In genomic region chr11:62507683-62508082, GRCm38 (mm10) we compare ENCODE assay signal across 26 mouse cellular contexts. TPM values are rescaled to one million over a fixed set of nuclear protein-coding genes. Genes with fewer than 3 reads are reported as not detected.
DNase-seq lines count a peak whose midpoint lies in the region; ATAC-seq lines count a peak whose summit lies in the region.
"Had no signal": no experiment of that assay in that cellular context is flagged by ENCODE, and none has a peak within 500 bp of the region (broad histone marks: within the 10 kb centered on the region; RNA-seq: fewer than 3 reads in every experiment).

No protein-coding gene starts in this region.

- H3K4me1 ChIP-seq in hindbrain, embryonic 12.5 days = no peaks in the 10 kb centered on the region
- H3K4me1 ChIP-seq: forebrain, embryonic 13.5 days; heart, embryonic 15.5 days; hindbrain, embryonic 15.5 days; limb, embryonic 12.5 days had no signal

- no peak overlapping the region for H3K4me2 ChIP-seq in hindbrain, embryonic 12.5 days (replicated peaks)
- H3K4me2 ChIP-seq: forebrain, embryonic 13.5 days; heart, embryonic 15.5 days; hindbrain, embryonic 15.5 days; limb, embryonic 12.5 days; liver, embryonic 11.5 days had no signal

- H3K27ac ChIP-seq in hindbrain, embryonic 12.5 days = no peak overlapping the region
- H3K27ac ChIP-seq: forebrain, embryonic 13.5 days; heart, embryonic 15.5 days; hindbrain, embryonic 15.5 days; limb, embryonic 12.5 days had no signal

- 86% methylated on average over 4 of the region's 4 CpGs for WGBS in hindbrain, embryonic 12.5 days

- H3K9ac ChIP-seq in hindbrain, embryonic 12.5 days = no peak overlapping the region
- H3K9ac ChIP-seq: forebrain, embryonic 13.5 days; heart, embryonic 15.5 days; hindbrain, embryonic 15.5 days; limb, embryonic 12.5 days; liver, postnatal 0 days had no signal

- no peaks in the 10 kb centered on the region for H3K36me3 ChIP-seq in hindbrain, embryonic 12.5 days
- H3K36me3 ChIP-seq: heart, embryonic 15.5 days; hindbrain, embryonic 15.5 days; limb, embryonic 12.5 days had no signal

- H3K9me3 ChIP-seq in hindbrain, embryonic 12.5 days (replicated peaks) = no peaks in the 10 kb centered on the region
- H3K9me3 ChIP-seq: forebrain, embryonic 13.5 days; G1E; heart, embryonic 15.5 days; hindbrain, embryonic 15.5 days; limb, embryonic 12.5 days had no signal

- peak; percentile 57 for ATAC-seq in CD4-positive, CD25-positive, alpha-beta regulatory T cell, adult 4 months
- peak; percentile 57 for ATAC-seq in activated CD4-positive, CD25-positive, alpha-beta regulatory T cell, adult 4 months
- ATAC-seq in hindbrain, embryonic 12.5 days (ENCODE audit: low FRiP score) = no peak
- ATAC-seq: forebrain, embryonic 13.5 days; intestine, embryonic 16.5 days; liver, postnatal 0 days; lung, postnatal 0 days; Patski had no signal

- no peak overlapping the region for H3K4me3 ChIP-seq in hindbrain, embryonic 12.5 days
- H3K4me3 ChIP-seq: forebrain, embryonic 13.5 days; heart, embryonic 15.5 days; hindbrain, embryonic 15.5 days; limb, embryonic 12.5 days had no signal

- no peaks in the 10 kb centered on the region for H3K27me3 ChIP-seq in hindbrain, embryonic 12.5 days
- H3K27me3 ChIP-seq: forebrain, embryonic 13.5 days; heart, embryonic 15.5 days; hindbrain, embryonic 15.5 days; limb, embryonic 12.5 days; Patski had no signal

- peak; percentile 52 for DNase-seq in CD4-positive helper T cell, adult 2 months (ENCODE audit: low read depth, low spot score)
- DNase-seq in natural killer cell, adult 2 months (ENCODE audit: low spot score in 2 of 2) = peak; percentile 6 to 18
- no peak for DNase-seq in embryo, embryonic 11 days
- no peak for DNase-seq in cerebellum, adult 11 months
- DNase-seq: adrenal gland, postnatal 10 days; B cell, adult 2 months; cerebellum, adult 8-10 months; cerebellum, postnatal 36 days; gastrocnemius, postnatal 36 days; heart, postnatal 36 days; kidney, postnatal 36 days; liver, postnatal 0 days; midbrain, embryonic 14.5 days; spleen, adult 18-20 months had no signal

RNA-seq across cellular contexts. Expression of gene Cenpv, which starts 31.4 kb away (rescaled TPM):
- 1 to 10 TPM in 1 of 2 experiments, under 1 TPM in 1; 0.74 to 2.3 TPM for polyA plus RNA-seq in CD4-positive, CD25-positive, alpha-beta regulatory T cell, adult 4 months (2017; shearing (Covaris generic))
- 1 to 10 TPM in 1 of 2 experiments, not detected in 1; 2.4 TPM for polyA plus RNA-seq in activated CD4-positive, CD25-positive, alpha-beta regulatory T cell, adult 4 months (2017; shearing (Covaris generic))
- 47.2 and 51.6 TPM in 2 replicates for polyA plus RNA-seq in hindbrain, embryonic 12.5 days (2016; fragmentation: Nextera tagmentation; extraction: Ambion mirVana)

RNA-seq across cellular contexts. Expression of gene Ubb, which starts 43.3 kb away (rescaled TPM):
- 1,000 to 10,000 TPM; 5,826 to 7,831 TPM for polyA plus RNA-seq in CD4-positive, CD25-positive, alpha-beta regulatory T cell, adult 4 months (2017; shearing (Covaris generic))
- polyA plus RNA-seq in activated CD4-positive, CD25-positive, alpha-beta regulatory T cell, adult 4 months (2017; shearing (Covaris generic)) = 1,000 to 10,000 TPM; 5,033 to 6,460 TPM
- polyA plus RNA-seq in hindbrain, embryonic 12.5 days (2016; fragmentation: Nextera tagmentation; extraction: Ambion mirVana) = 3,674 and 3,736 TPM in 2 replicates

RNA-seq across cellular contexts. Expression of gene Ncor1, which starts 49.3 kb away (rescaled TPM):
- 100 to 1,000 TPM; 170 to 205 TPM for polyA plus RNA-seq in CD4-positive, CD25-positive, alpha-beta regulatory T cell, adult 4 months (2017; shearing (Covaris generic))
- 100 to 1,000 TPM; 162 to 188 TPM for polyA plus RNA-seq in activated CD4-positive, CD25-positive, alpha-beta regulatory T cell, adult 4 months (2017; shearing (Covaris generic))
- polyA plus RNA-seq in hindbrain, embryonic 12.5 days (2016; fragmentation: Nextera tagmentation; extraction: Ambion mirVana) = 200 and 201 TPM in 2 replicates

RNA-seq across cellular contexts. Expression of gene Pigl, which starts 49.4 kb away (rescaled TPM):
- polyA plus RNA-seq in CD4-positive, CD25-positive, alpha-beta regulatory T cell, adult 4 months (2017; shearing (Covaris generic)) = 10 to 100 TPM in 1 of 2 experiments, 1 to 10 TPM in 1; 9.2 to 13.9 TPM
- polyA plus RNA-seq in activated CD4-positive, CD25-positive, alpha-beta regulatory T cell, adult 4 months (2017; shearing (Covaris generic)) = 1 to 10 TPM; 6.8 to 9.9 TPM
- polyA plus RNA-seq in hindbrain, embryonic 12.5 days (2016; fragmentation: Nextera tagmentation; extraction: Ambion mirVana) = 10.5 and 10.7 TPM in 2 replicates

Comparison
In these comparisons a context has a peak if more than half of its experiments do, and no peak if none do; other contexts are left out.
1. DNase-seq: peak in CD4-positive helper T cell, adult 2 months (single experiment) and natural killer cell, adult 2 months (2 of 2); none in embryo, embryonic 11 days (single experiment) and cerebellum, adult 11 months (single experiment).
2. RNA of gene Cenpv, which starts 31.4 kb away (polyA plus RNA-seq): 47.2 to 51.6 TPM in hindbrain, embryonic 12.5 days; 2.4 TPM in activated CD4-positive, CD25-positive, alpha-beta regulatory T cell, adult 4 months and 0.74 to 2.3 TPM in CD4-positive, CD25-positive, alpha-beta regulatory T cell, adult 4 months; every median in the first group is over 10 times any median in the second.